Mouse (Mus musculus) right cerebral cortex, postnatal 14 days (tissue): ENCODE measurements around the gene Bloc1s3.

ENCODE experiments used
- DNase-seq: peaks from one replicate; pipeline ENCODE4 v3.0.0; 2022

Bloc1s3 gene

DNA sequence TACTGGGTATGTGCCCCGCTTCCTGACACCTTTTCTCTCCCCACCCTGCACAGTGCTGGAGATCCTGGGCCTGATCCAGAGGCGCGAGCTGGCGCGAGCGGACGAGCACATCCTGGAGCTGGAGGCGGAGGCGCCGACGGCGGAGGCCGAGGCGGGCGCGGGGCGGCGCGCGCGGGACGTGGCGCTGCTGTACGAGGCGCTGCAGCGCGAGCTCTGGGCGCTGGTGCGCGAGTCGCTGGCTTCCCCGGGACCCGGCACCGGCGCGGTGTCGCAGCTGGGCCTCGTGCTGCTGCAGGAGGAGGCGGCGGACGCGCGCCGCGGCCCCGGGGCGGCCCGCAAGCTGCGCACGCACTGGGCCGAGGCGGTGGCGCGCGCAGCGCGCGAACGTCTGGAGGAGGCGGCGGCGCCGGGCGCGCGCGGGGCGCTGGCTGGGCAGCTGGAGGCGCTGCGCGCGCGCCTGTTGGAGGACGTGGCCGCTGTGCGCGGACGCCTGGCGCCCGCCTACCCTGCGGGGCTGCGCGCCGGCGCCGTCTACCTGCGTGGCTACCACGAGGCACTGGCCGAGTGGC, 34.2 kb downstream of the Bloc1s3 start:
- peak; percentile 87 for DNase-seq

DNA sequence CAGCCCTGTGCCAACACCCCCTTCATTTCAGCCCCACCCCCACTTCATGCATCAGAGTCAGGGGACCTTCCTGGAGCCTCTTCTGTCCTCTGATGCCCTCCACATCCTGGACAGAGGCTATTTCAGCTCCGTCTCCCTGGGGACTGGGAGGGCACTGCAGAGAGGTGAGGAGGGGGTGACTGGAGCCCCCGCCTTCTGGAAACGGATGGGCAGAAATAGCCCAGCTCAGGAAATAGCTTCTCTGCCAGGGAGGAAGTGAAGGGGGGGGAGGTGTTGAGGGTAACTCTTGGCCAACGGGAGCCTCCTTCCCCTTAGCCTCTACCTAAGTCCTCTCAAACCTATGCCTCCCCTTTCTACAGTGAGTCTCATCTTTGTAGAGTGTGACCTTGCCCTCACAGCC, 35.8 kb downstream of the Bloc1s3 start:
- DNase-seq, result no peak

DNA sequence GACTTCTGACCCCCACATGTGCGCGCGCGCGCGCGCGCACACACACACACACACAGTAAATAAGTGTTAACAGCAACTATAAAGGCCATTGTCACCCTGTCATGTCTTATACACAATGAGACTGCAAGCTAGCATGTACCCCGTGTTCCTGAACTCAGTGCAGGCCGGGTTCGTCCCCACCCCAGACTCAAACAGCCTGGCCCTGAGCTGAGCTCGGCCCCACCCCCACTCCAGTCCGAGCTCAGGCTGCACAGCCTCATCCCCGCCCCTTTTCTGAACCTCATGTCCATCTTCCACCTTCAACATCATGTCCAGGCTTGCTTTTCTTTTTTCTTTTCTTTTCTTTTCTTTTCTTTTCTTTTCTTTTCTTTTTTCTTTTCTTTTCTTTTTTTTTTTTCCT, 37.9 kb downstream of the Bloc1s3 start:
- no peak for DNase-seq

DNA sequence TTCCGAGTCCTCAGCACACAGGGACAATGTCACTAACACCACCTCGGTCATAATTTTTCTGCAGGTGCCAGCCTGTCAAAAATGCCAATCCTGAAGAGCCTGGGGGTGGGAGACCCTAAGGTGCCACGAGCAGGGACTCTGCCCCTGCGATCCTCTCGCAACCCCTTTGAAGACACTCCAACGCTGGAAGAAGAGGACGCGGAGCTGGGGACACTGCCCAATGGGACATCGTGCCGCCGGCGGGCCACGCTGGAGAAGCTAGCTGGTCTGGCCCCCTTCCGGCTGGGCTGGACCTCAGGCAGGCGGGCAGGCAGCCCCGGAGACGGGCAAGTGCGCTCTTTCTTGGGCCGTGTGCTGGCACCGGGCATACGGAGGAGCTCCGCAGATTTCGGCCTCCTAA, 38.8 kb downstream of the Bloc1s3 start:
- DNase-seq, result no peak

DNA sequence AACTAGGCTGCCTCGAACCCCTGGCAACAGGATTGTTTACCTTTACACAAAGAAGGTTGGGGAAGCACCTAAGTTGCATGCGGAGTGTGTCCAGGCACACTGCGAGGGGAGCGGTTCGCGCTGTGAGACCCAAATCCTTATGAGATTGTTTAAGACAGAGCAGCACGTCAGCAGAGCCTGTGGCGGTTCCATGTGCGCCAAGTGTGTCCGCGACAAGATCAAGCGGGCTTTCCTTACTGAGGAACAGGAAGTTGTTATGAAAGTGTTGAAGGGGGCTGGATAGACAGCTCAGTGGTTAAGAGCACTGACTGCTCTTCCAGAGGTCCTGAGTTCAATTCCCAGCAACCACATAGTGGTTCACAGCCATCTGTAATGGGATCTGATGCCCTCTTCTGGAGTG, 39.9 kb downstream of the Bloc1s3 start:
- no peak for DNase-seq

DNA sequence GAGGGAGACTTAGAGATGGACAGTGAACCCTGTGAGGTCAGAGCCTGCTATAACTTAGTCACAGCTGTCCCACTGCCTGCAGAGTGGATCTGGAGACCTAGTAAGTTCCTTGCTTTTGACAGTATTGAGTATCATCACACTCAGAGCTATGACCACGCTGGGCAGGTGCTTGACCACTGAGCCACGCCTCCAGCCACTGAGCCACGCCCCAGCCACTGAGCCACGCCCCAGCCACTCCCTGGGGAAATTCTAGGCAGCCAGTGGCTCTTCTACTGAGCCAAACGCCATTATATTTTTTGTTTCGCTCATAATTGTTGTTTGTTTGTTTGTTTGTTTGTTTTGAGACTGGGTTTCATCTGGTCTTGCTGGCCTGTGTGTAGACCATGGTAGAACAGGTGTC, 40.5 kb downstream of the Bloc1s3 start:
- DNase-seq, result no peak

DNA sequence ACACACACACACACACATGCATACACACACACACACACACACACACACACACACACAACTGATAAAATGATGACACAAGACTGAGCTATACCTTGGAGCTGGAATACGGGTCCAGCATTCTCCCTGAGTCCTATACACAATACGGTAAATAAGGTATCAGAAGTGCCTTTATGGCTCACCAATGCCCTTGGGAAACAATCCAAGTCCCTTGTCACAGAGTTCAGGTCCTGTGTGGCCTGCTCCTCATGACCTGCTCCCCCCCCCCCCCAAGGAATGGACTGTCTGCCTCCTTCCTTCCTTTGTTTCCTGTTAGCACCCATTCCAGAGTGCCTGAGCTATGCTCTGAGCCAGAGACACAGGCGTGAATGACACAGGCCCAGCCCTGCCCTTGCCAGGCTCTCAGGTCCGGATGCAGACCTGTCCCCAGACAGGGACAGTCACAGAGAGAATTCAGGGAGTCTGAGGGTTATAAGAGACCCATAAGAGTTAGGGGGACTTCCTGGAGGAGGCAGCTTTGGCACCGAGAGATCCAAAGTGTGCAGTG, 41.5 kb downstream of the Bloc1s3 start:
- DNase-seq, result no peak

DNA sequence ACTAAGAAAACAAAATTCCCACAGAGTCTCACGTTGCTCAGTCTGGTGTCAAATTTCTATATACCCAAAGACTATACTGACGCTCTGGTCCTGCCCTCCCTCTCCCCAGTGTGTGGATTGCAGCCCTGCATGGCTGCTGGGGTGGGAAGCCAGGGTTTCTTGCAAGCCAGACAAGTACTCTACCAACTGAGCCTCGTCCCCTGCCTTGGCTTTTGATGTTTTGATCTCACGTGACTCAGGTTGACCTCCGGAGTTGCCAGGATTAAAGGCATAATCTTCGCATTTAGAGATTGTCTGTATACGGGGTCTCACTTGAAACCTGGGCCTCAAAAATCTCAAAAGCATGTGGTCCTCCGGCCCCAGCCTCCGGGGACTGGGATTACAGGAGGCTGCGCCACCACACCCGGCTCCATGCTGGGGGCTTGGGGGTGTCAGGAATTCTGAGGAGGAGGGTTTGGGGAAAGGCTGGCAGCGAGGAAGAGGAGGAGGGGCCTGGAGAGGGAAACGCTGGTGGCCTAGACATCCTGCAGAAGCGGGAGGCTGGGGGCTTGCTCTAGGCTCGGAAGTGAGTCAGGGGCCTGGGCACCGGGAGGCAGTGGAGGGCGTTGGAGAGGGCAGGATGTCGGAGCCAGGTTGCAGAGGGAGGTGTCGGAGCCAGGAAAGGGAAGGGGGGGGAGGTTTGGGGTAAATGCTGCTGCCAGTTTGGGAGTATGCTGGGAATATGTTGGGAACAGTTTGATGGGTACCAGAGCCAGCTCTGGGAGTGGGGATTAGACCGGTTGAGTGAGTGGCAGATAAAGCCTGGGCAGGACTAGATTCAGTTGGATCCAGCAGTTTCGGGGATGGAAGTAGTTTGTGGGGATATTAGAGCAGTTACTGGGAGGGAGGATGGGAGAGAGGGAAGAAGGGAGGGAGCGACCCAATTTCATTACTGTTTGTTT, 43.5 kb downstream of the Bloc1s3 start:
- DNase-seq, result no peak

DNA sequence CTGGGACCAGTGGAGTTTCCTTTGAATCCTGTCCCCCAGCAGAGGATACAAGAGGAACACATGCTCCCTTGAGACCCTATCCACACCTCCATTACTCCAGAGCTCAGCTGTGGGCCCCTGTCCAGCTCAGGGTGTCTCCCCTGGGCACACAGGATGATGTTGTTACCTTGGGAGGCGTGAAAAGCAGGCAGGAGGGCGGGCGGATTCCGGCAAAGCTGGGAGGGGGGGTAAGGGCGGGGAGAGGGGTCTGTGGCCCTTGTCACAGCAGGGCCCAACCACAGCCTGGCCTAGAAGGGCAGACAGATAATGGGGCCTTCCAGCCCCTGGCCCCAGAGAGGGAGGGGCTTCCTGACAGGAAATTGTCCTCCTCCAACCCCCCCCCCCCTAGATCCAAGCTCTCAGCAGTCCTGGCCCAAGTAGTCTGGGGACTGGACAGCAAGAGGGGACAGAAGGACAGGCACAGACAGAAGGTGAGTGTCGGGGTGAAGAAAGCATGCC, 45.2 kb downstream of the Bloc1s3 start, which contains the start of gene Exoc3l2:
Gene Exoc3l2, plus strand, starts transcription at position 448 of the 498 bp plus-strand sequence.
- no peak for DNase-seq

DNA sequence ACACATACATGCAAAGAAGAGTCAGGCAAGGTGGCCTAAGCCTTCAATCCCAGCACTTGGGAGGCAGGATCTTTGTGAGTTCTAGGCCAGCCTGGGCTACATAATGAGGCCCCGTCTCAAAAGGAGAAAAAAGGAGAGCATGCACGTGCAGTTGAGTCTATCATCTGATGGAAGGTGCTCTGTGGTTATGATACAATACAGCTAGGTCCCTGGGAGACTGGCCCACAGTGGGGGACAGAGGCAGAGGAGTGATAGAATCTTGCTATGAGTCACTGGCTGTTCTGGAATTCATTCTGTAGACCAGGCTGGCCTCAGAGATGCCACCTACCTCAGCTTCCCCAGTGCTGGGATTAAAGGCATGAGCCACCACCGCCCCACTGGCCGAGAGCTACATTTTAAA, 45.7 kb downstream of the Bloc1s3 start:
- DNase-seq, result no peak

DNA sequence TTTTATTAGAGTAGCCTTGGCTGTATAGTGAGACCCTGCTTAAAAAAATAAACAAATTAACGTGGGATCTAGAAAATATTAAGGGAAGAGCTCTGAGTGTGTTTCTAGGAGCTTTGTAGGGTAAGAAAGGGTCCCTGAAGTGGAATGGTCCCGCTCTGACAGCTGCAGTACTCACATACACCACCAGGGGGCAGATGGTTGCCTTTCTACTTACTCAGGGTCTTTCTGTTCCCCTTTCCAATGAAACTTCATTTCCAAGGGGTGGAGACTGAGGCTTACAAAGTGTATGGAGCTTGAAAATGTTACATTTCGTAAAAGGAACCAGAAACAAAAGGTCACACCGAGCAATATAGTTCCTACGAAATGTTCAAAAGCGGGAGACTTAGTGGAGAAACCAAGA, 46.7 kb downstream of the Bloc1s3 start:
- peak; percentile 79 for DNase-seq

DNA sequence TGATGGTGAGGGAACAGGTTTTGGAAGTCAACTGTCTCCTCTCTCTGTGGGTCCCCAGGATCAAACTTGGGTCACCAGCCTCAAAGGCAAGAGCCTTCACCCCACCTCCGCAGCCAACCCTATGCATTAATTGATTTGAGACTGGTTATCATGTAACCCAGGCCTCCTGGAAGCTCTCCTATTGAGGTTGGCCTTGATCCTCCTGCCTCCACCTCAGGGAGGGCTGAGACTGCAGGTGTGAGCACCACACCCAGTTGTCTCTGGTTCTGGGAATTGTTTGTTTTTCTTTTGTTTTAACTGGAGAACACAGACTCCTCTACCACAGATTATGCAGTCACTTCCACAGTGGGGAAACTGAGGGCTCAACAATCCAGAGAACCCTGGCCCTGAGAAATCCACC, 47.7 kb downstream of the Bloc1s3 start:
- no peak for DNase-seq

DNA sequence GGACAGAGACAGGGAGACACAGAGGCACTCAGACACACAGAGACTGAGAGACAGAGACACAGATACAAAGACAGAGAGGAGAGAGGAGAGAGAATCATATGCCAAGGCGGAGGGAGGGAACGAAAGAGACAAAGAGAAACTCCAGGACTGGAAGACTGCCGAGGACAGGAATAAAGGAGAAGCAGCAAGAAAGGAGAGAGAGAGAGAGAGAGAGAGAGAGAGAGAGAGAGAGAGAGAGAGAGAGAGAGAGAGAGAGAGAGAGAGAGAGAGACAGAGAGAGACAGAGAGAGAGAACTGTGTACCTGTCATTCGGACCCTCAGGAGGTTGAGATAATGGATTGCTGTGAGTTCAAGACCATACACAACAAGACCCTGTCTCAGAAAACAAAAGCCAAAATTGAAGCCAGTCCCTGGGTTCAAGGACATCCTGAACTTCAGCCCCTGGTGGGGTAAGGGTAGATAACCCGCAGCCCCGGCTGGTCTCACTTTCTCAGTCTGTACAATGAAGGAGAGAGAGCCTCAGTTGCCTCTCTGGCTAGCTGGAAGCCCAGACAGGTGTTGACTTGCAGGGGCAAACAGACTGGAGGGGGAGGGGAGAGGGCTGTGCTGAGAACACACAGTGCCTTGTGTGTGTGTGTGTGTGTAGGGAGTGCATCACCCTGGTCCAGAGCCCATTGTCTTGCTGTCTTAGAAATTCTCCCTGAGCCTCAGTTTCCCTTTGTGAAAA, 48.9 kb downstream of the Bloc1s3 start:
- no peak for DNase-seq

DNA sequence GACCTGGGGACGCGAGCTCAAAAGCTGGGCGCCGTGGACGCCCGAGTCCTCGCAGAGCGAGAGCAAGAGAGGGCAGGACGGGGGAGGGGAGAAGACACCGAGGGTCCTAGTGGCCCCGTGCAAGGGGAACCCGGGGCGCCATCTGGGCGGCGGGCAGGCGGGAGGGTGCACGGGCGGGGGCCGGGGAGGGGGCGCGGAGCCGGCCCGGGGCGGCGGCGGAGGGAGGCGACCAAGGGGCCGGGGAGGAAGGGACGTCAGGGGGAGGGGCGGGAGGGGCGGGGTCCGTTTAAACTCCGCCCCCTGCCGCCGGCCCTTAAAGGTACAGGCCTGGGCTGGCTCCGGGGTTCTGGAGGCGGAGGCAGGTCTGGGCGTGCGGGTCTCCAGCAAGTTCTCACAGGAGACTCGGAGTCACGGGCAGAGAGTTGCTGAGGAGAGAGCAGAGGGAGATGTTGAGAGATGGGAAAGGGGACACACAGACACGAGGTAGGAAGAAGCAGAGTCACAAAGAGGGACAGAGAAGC, 49.5 kb downstream of the Bloc1s3 start, which contains the start of gene Mark4:
Gene Mark4, minus strand, starts transcription at position 231 of the 521 bp plus-strand sequence.
- peak; percentile 77 for DNase-seq

DNA sequence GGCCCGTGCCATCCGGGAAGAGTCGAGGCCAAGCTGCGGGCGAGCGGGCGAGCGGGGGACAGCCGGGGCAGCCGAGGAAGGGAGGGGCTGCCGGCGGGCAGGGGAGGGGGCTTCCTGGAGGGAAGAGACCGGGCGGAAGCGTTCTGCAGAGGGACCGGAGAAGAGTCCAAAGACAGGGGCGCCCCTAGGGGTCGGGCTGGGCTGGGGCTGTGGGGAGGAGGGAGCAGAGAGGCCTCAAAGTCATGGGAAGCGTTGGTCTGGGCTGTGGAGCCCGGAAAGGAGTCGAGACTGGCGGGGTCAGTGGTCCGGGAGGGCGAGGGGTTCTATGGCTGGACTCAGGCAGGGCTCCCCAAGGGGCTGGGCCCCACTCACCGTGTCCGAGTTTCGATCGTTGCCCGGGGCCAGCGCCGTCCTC, 50.1 kb downstream of the Bloc1s3 start:
- peak; percentile 68 for DNase-seq

DNA sequence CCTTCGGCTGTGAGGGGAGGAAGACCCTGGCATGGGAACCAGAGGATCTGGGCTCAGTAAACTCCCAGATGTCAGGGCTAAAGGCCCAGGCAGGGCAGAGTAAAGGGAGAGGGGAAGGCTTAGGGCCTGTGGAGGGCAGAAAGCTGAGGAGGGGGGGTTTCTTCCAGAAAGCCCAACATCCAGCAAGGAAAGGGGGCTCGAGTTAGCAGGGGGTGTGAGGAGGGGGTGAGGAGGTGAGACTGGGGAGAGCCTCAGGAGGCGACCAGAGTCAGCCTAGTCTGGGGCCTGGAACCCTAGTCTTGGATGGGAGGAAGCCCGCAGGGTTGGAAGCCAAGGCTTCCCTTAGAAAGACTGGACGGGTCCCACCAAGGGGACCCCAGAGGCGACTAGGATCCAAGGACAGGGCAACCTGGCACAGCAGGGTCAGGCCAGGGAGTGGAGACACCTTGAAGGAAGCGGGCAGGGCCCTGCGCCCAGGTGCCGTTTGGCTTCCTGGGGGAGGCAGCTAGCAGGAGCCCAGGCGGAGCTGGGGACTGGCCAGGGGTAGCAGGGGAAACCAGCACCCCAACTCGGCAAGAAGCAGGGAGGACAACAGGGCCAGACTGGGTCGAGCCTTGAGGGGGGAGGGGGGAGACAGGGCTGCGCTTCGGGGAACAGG, 50.6 kb downstream of the Bloc1s3 start:
- no peak for DNase-seq

DNA sequence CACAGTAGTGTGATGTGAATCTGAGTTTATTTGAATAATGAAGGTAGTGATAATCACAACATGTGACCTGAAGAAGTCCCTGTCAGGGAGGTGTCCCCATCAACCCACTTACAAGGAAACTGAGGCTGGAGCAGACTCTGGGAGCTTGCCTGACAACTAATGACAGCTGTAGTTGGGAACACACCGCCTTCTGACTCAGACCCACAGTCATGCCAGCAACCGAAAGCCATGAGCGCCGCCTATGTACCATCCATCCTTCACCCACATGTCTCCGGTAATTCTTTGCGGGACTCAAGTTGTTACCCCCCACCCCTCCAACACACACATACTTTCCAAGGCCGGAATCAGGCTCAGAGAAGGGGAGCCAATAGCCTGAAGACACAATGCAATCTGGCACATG, 51.5 kb downstream of the Bloc1s3 start:
- DNase-seq, result no peak

DNA sequence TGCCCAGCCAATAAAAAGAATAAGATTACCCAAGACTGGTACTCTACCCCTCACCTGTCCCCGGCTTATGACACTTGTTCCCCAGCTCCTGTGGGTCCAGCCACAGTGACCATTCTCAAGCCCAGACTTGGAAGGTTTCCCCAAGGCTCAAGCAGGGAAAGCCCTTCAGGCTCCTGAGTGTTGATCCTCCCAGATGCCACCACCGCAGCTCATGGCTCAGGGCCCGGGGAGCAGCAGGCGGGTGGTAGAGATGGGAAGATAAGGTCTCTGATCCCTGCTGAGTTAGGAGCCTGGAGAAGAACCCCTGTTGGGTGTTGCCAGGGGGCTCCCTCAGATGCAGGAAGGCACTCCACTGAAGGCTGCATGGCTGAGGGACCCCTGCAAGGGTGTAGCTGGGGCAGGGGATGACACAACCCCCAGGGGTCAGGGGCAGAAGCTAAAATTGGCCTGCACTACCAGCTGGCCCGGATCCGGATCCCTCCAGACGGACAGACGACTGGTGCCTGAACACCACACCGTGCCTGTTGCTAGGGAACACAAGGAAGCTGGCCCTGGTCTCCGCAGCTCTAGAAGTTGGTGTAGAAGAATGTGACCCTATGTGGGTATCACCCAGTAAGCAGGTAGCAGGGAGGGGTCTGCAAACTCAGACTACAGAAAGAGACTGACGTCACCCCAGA, 52.2 kb downstream of the Bloc1s3 start:
- DNase-seq, result no peak

DNA sequence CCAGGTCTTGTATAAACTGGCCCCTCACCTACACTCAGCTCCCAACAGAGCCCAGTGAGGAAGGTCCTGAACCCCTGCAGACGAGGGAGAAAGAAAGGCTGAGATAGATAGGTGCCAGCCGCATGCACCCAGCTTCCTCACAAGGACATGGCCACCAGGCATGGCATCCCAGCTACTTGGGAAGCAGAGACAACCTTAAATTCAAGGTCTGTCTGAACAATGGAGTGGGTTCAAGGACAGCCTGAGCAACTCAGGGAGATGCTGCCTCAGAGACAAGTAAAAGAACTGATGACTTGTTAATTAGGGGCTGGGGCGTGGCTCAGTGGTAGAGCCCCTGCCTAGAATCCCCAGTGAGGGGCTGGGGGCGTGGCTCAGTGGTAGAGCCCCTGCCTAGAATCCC, 53.0 kb downstream of the Bloc1s3 start:
- no peak for DNase-seq
